Mouse (Mus musculus) adrenal gland, postnatal 36 days (tissue): ENCODE data around the gene Asb4. TPM values are rescaled to one million over a fixed set of nuclear protein-coding genes. Genes with fewer than 3 reads are reported as not detected.

Source experiments
- DNase-seq, 2 experiments: peaks; one replicate each; pipeline ENCODE4 v3.0.0; 2021; ENCODE audit warnings: mixed read lengths in 1 of 2
- total RNA-seq, 2 experiments: library from RNA; stranded (reverse); gene quantifications; 2 replicates each; pipeline ENCODE4 v1.2.3; 2021

The Asb4 gene
- total RNA-seq, 2 experiments from 2014 or later, result 3.1 to 5.2 TPM

DNA sequence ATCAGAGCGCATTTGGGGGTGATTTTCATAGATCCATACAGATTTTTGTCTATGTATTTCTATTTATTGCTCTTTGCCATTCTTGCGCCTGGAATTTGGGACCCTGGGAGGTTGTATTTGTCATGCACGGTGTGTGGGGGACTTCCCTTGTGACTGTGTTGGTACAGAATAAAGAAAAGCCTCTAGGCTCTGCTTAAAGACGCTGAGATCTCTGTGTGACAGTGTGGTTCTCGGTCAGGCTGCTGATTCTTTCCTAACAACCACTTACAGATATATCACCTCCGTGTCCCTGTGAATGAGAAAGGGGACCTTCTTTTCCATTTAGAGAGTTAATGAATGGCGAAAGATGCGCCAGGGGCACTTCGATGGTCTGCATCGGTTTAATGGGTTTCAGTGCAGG lies 7.8 kb downstream of the Asb4 start:
- no peak for DNase-seq

DNA sequence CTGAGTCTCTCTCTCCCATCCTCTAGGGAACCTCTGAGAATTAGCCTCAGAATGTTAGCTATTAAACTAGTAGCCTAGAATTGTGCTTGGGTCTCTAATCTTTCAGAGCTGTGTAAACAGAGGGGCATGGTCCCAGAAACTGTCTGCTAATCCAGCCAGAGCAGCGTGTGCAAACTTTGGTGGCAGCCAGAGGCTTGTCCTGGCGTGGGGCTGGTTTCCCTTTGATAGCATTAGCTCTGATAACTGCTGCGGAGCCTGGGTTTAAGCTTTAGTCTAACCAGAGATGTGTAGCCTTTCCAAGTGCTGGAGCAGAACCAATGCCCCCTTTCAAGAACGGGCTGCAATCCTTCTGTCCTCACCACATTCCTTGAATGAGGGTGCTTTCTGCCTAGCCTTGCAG lies 11.8 kb downstream of the Asb4 start:
- DNase-seq, result no peak

DNA sequence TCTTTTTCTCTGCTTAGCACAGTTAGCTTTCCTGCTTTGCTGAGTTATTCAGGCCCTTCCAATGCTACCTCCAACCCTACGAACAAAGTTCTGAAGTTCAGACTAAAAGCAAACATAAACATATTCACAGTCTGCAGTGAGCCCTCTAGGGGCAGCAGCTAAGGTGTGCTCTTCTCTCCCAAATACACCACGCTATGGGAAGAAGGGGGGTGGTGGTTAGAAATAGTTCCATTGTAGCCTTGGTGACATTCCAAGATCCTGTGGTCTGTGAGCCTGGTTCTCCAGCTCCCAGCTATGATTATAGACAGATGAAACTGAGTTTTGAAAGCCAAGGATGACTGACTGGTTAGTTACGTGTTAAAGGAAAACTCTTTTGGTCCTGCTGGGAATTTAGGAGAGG lies 13.6 kb downstream of the Asb4 start:
- no peak for DNase-seq

DNA sequence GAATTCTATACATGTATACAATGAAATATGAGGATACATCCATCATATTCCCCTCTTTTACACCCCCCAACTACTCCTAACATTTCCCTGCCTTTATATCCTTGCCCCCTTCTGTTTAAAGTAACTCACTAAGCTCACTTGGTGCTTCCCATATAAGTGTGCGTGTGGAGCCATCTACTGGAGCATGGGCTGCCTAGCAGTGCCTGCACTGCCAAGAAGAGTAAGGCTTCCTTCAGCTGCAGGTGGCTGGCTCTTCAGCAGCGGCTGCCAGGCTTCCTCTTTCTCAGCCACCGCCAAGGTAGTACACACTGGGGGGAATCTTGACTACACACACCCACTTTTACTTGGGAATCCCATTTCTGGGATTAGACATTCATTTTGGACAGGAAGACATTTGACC lies 18.2 kb downstream of the Asb4 start:
- DNase-seq, result peak; percentile 64 to 72

DNA sequence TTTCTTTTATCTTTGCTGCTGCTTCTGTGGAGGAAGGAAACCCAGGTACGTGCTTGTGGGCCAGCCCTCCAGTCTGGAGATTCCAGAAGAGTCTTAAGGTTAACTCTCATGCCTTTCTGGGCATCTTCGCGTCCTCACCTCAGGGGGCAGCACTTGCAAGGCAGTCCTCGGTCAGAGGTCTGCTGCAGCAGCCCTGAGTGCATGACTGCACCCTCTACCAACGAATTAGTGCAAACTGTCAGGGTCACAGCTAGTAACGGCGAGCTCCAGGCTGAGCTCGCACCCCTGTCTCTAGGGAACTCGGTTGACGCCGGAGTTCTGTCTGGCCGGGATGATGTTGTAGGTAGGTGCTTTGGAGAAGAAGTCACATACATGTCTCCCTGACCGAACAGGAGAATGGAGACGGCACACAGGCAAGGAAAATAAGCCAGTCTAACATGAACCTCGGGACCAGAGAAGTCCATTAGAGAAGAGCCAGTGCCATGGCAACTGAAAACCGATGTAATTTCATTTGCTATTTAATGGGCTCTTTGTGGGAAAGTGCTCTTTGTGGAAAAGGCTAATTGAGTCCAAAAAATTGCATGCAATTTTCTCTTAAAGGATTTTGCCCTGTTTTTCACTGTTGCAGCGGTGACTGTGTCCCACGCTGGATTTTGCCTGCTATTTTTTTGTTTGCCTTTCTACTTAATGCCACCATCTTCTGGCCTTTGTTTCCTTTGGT lies 20.1 kb downstream of the Asb4 start:
- no peak for DNase-seq

DNA sequence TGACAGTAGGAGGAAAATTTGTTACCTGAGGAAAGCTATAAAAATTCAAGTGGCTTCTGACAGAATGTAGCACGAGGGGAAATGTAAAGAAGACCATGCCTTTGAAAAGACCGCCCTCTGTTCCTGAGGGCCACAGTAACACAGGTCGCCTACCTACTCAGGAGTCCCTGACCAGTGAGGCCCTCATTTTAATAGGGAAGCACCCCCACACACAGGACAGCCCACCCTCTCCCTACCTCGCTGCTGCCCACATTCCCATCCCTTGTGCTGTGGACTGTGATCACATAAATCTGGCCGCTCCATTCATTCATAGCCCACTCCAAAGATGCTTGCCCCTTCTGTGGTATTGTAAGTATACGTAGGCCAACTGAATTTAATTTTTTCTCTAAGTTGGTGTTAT lies 20.8 kb downstream of the Asb4 start:
- no peak for DNase-seq

DNA sequence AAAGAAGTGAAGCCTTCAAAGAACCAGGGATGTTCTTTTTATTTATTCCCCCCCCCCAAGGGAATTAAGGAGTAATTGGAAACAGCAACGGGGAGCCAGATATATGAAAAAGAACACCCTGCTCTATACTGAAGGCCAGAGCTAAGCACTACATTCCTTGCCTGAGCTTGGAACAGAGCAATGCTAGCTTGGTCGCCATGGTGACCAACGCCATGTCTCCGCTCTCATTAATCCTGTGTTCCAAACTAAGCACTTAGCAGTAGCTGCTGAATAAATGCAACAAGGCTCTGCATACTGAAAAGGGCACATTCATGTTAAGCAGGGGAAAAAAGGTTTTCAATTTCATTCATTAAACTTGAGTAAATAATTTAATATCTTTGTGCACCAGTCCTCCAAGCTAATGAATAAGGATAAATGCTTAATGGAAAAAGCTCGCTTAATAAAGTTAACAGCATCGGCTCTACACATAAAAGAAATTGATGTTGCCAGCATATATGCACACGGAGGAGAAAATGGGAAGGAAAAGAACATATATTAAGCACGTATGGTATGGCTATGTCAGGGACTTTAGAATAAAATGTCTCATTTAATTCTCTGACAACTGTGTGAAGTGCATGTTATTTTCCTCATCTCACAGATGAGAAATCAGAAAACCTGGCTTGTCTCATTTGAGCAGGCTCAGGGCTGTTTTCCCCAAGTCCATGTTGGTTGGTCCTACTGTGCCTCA lies 25.4 kb downstream of the Asb4 start:
- peak in 1 of 2 experiments; percentile 24 for DNase-seq

DNA sequence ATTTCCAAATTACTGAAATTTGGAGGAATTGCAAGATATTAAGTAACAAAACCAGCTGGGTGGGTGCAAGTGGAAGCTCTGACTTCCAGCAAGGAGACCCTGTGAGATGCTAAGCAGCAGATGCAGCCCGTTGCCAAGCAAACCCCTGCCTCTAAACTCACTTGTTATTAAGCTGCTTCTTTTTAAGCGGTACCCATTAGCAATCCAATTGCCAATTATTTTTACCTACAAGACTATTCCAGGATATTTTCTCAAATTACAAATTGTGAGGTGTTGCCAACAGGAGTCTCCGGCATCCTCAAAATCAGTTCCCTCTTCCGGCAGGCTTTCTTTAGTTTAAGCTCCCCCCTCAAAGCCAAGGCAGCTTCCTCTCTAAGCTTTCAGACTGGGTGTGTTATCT lies 26.5 kb downstream of the Asb4 start:
- no peak for DNase-seq

DNA sequence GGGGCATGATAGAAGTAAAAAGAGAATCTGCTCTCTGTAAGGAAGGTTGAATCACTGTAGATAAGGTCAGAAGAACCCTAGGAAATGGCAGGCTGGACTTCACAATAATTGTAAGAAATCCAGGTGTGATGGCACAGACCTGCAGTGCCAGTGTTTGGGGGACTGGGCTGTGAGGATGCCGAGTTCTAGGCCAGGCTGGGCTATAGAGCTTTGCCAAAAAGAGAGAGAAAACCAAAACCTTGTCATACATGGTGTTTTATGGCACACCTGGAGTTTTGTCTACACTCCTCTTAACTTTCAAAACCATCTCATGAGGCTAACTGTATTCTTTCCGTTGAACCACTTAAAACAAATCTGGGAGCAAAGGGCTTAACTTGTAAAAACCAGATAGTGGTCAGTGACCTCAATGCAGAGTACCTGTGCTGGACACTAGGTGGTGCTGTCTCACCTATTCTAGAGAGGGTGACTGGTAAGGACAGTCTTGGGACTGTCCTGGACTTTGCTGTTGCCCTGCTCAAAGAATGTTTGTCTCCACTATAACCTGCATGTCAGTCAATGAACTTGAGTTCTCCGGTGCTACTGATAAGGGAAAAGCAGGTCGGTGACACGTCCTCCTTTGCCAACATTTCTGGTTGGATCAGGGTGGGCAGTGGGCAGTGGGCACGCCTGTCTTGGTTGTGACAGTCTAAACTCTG lies 27.7 kb downstream of the Asb4 start:
- peak; percentile 81 to 84 for DNase-seq

DNA sequence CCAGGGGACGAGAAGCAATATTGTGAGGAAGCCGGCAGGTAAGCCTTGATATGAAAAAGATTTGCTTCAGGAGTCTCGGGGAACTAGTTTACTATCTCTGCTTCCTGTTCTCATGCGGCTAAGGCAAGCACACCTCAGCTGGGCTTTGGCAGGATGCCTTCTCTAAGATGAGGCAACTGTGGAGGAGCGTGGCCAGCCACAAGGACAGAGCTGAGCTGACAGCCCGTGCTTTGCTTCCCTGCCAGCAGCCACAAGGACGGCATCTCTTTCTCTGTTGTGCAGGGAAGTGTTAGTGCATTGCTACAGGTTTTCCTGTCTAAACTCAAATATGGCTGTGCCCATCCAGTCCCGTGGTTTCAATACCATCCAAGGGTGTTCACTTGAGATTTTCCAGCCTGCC lies 30.1 kb downstream of the Asb4 start:
- DNase-seq, result peak; percentile 87 to 90

DNA sequence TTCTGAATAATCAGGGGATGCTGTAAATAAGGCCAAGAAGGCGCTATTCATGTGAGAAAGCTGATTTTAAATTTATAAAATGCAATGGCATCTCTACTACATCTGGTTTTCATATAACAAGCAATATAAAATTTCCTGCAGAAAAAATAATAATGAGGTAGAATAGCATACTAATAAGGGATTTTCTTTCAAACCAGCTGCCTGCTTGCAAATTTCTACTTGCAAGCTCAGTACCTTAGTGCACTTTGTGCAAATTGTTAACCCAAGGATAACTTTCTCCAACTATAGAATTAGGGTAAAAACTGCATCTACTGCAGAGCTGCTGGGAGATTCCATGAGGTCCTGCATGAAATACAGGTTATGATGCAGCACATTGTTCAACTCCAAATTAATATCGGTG lies 38.3 kb downstream of the Asb4 start:
- DNase-seq, result no peak

DNA sequence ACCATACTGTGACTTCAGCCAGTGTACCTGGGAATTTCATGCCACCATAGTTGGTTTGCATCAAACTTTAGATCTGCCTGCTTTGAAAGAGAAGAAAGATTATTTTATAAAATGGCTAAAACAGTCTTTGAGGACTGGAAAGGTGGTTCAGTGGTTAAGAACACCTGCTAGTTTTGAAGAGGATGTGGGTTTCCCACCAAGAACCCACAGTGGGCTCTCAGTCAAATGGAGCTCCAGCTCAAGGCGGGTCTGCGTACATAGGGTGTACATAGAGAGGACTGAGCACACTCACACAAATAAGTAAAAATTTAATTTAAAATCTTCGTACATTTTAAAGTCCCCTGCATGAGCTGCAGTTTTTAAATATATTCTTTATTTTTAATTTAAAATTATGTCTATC lies 39.2 kb downstream of the Asb4 start:
- DNase-seq, result no peak

DNA sequence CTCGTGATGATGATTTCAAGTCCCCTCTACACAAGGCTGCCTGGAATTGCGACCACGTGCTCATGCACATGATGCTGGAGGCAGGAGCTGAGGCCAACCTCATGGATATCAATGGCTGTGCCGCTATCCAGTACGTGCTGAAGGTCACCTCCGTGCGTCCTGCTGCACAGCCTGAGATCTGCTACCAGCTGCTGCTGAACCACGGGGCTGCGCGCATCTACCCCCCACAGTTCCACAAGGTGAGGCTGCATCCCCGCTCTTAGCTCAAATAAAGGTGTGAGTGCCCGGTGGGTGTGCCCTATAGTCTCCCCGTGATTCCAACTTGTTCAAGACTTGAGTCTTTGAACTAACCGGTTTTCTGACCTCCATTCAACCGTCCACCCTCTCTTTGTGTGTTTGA lies 40.4 kb downstream of the Asb4 start:
- DNase-seq, result no peak

DNA sequence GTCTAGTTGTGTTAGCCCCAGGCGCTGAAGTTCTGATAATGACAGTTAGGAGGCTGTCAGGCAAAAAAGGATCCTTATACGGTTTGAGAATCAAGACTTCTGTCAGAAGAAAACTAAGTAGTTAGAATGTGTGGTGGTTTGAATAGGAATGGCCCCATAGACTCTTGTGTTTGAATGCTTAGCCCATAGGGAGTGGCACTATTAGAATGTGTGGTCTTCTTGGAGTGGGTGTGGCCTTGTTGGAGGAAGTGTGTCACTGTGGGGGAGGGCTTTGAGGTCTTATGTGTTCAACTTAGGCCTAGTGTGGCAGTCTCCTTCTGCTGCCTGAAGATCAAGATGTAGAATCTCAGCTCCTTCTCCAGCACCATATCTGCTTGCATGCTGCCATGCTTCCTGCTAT lies 43.8 kb downstream of the Asb4 start:
- DNase-seq, result no peak

DNA sequence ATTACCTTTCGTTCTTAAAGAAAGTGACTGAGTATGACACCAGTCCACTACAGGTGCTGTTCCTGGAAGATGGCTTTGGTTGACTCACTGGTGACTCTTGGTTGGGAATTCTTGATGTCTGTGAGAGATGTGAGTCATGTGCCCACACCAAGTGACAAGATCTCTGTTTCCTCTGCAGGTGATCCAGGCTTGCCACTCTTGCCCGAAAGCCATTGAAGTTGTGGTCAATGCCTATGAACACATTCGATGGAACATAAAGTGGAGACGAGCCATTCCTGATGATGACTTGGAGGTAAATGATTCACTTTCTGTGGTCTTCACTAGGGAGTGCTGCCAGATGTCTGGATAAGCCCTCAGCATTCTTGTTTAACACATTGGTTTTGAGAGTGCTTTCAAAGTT lies 46.4 kb downstream of the Asb4 start:
- no peak for DNase-seq

DNA sequence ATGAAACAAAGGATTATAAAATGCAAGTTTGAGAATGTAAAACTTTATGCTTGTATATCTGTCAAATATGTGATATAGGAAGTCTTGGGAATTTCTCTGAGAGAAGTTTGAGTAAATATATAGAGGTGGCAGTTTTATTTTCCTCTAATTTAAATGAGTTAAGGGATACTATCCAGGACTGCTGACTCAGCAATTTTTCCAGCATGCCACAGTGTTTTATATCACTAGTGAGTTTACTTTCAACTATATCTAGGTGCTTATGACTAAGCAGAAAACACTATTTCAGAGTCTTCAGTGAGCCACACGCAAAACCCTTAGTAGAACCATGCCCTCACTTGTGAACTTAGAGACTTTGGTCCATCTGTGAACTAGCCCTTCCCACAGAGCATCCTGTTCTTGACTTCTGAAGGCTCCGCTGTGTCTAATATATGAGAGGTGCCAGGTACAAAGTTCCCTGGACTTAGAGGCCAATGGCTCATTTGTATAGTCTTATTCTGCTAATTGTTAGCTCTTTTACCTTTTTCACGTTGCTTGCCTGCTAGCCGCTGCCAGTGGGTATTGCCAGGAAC lies 46.9 kb downstream of the Asb4 start:
- DNase-seq, result no peak

DNA sequence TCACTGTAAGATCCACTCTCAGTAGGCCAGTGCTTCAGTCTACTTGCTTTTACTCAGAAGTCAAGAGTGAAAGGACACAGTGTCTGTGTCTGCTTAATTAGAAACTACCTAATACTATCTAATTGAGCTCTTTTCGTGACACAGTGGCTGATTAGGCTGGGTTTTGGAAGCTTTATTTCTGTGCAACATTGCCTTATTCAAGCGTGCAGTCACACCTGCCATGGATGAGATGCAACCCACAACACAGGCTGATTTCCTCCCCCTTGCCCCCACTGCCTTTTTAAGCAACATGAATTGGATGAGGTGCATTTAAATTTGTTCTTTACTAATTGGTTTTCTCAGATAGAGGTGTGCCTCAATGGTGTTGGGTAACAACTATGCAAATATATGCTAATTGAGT lies 50.7 kb downstream of the Asb4 start:
- DNase-seq, result no peak

DNA sequence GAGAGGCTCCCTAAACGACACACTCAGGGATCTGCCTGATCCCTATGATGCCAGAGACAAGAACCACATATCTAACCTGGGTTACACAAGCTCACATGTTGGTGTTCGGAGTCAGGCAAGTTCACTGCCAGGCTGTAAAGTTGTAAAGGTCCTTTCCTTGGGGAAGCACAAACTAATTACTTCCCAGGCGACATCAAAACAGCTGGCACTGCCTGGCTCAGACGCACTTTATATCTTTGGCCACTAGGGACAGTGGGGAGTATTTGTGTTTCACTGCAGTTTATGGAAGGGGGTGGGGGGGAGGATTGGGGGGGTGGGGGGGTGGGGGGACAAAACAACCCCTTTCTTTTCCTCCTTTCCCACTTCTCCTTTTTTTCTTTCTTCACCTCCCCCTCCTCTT lies 54.6 kb downstream of the Asb4 start:
- no peak for DNase-seq

DNA sequence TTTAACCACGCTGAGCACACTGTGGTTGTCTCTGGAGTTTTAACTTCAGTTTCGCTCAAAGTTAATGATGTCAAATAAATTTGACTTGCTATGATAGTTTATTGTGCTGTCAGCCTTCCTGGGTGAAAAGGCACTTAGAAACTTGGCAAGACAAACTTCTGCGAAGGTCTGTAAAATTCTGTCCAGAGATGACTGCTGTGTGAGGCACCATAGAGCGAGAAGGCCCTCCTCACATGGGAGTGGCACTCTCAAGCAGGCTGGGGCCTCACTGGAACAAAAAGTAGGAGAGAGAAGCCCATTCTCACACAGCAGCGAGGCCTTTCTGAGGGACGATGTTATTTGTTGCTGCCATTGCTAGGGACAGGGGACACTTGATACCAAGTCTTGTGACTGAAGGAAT lies 58.0 kb downstream of the Asb4 start:
- DNase-seq, result no peak

DNA sequence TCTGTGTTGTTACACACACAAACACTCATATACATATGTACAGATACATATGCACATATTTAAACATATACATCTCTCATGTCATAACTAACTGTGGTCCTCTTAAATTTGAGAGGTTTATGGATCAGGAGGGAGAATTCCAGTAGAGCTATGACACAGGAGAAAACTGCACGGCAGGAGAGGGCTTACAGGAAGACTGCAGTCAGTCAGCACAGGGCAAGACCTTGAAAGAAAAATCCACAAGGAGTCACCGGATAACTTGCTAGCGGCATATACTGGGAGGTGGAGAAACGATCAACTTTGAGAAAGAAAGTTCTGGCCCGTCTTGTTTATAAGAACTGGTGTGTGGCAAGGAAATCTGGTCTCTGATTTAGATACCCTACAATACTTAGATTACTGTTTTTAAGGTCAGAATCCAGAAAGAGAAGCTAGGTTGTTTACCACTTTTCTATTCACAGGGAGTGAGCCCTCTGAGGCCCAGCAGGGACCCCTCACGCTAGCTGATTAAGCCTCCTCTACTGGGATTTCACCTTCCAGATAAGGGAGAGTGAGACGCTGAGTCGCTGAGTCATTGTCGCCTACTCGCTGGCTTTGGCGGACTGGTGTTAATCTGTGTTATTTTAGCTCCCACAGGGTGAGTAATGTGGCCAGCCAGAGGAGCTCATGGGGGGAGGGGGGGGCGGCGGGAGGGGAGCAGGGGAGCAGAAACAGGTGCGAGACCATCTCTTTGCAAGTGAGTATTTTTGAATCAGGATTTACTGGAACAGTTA lies 59.3 kb downstream of the Asb4 start:
- DNase-seq, result peak; percentile 27 to 60

DNA sequence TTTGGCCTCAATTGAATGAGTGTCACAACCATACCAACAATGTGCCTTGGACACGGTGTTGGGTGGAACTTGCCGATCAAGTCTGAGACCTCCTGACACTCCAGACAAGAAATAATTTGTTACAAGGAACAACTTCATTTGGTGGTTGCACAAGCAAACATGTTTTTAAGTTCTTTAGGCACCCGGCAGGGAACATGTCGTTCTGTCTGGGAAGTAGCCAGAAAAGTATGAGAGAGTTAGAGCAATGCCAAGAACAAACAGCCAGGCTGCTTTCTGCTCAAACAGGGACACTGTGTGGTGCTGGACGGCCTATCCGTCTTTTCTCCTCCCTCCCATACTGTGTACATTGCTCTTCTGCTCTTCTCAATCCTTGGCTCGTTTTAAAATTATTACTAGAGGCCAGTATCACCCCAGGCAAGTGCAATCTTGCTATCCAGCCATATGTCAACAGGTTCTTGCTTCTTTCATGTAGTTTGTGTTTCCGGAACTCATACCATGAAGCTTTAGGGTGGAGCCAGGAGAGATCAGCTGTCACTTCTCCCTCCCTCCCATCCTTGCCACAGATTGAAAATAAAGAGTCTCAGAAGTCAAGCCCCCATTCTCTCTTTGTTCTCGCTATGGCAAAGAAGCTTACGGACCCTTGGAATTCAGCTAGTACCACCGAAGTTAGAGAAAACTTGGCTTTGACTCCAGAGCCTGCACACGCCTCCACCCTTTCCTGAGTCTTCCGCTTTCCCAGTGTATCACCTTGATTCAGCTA lies 60.1 kb downstream of the Asb4 start:
- DNase-seq, result peak; percentile 13 to 15
